In genomic region chr16:4420298-4421054, GRCm38 (mm10) we compare ENCODE assay signal across 8 mouse cellular contexts. TPM values are rescaled to one million over a fixed set of nuclear protein-coding genes. Genes with fewer than 3 reads are reported as not detected.
DNase-seq lines count a peak whose midpoint lies in the region; ATAC-seq and TF ChIP-seq lines count a peak whose summit lies in the region.

Gene Adcy9, minus strand, starts transcription at chr16:4420498.

- H3K36me3 ChIP-seq in forebrain, embryonic 14.5 days (ENCODE audit: control insufficient read depth, insufficient read depth, low read length): no peaks in the 10 kb centered on the region
- no peaks in the 10 kb centered on the region for H3K36me3 ChIP-seq in liver, postnatal 0 days (replicated peaks; ENCODE audit: insufficient read depth, low read length)
- H3K36me3 ChIP-seq in neural tube, embryonic 14.5 days (ENCODE audit: control insufficient read depth, insufficient read depth, low read length): no peaks in the 10 kb centered on the region

- no peaks in the 10 kb centered on the region for H3K27me3 ChIP-seq in forebrain, embryonic 14.5 days (replicated peaks; ENCODE audit: control insufficient read depth, insufficient read depth, low read length)
- no peaks in the 10 kb centered on the region for H3K27me3 ChIP-seq in liver, postnatal 0 days (ENCODE audit: insufficient read depth, low read length)
- H3K27me3 ChIP-seq in neural tube, embryonic 14.5 days (ENCODE audit: control insufficient read depth, insufficient read depth, low read length): no peaks in the 10 kb centered on the region; the same call in 1 of the 2 replicates

- 1% methylated on average over 16 of the region's 64 CpGs for WGBS in forebrain, embryonic 14.5 days
- WGBS in liver, postnatal 0 days (ENCODE audit: insufficient replicate concordance): under 1% methylated on average over 27 of the region's 64 CpGs
- WGBS in neural tube, embryonic 14.5 days: under 1% methylated on average over 14 of the region's 64 CpGs

- no peak for TF ChIP-seq CTCF in liver, postnatal 0 days (IDR thresholded peaks at IDR 0.05; ENCODE audit: low read depth)

- H3K4me2 ChIP-seq in forebrain, embryonic 14.5 days (ENCODE audit: low read length): peak within 1 kb of the TSS; percentile 96
- H3K4me2 ChIP-seq in liver, postnatal 0 days (ENCODE audit: low read depth, low read length): peak within 1 kb of the TSS; percentile 96
- H3K4me2 ChIP-seq in neural tube, embryonic 14.5 days (ENCODE audit: low read depth, low read length): peak within 1 kb of the TSS; percentile 95

- peak within 1 kb of the TSS; percentile 80 for H3K9ac ChIP-seq in forebrain, embryonic 14.5 days (ENCODE audit: low read length)
- peak within 1 kb of the TSS; percentile 72 for H3K9ac ChIP-seq in liver, postnatal 0 days (replicated peaks)
- peak within 1 kb of the TSS; percentile 90 for H3K9ac ChIP-seq in neural tube, embryonic 14.5 days (replicated peaks; ENCODE audit: low read depth, low read length)

- H3K27ac ChIP-seq in forebrain, embryonic 14.5 days (ENCODE audit: low read depth, low read length): peak within 1 kb of the TSS; percentile 70
- peak within 1 kb of the TSS; percentile 80 for H3K27ac ChIP-seq in liver, postnatal 0 days (ENCODE audit: low read depth)
- peak within 1 kb of the TSS; percentile 80 for H3K27ac ChIP-seq in neural tube, embryonic 14.5 days (ENCODE audit: low read depth, low read length)

- intact Hi-C loops in heart, postnatal 10 days (cut with DNase I): loop anchor here (2.0 to 5.0 kb wide), 2 partner anchors 50 to 122 kb away; partner anchors contain the start of gene Srl

- TF ChIP-seq EP300 in liver, postnatal 0 days (IDR thresholded peaks at IDR 0.05; ENCODE audit: low read depth): no peak

- peaks cover 19% of the 10 kb centered on the region for H3K4me1 ChIP-seq in forebrain, embryonic 14.5 days (ENCODE audit: control insufficient read depth, insufficient read depth, low read length)
- peaks cover 22% of the 10 kb centered on the region for H3K4me1 ChIP-seq in liver, postnatal 0 days (ENCODE audit: insufficient read depth)
- H3K4me1 ChIP-seq in neural tube, embryonic 14.5 days (ENCODE audit: control insufficient read depth, insufficient read depth, low read length): peaks cover 20% of the 10 kb centered on the region

- peak within 1 kb of the TSS; percentile 80 for H3K4me3 ChIP-seq in forebrain, embryonic 14.5 days (ENCODE audit: low read depth, low read length)
- peak within 1 kb of the TSS; percentile 66 for H3K4me3 ChIP-seq in liver, postnatal 0 days (ENCODE audit: low read depth, low read length)
- H3K4me3 ChIP-seq in neural tube, embryonic 14.5 days (ENCODE audit: low read depth, low read length): peak within 1 kb of the TSS; percentile 80

- peak; percentile 79 for DNase-seq in ES-CJ7 (ENCODE audit: low read depth, low spot score)
- DNase-seq in forebrain, embryonic 14.5 days (ENCODE audit: low spot score): peak; percentile 92
- peak; percentile 92 to 94 for DNase-seq in heart, postnatal 10 days
- DNase-seq in layer of hippocampus, adult 11-12 months (ENCODE audit: low spot score): peak; percentile 92
- DNase-seq in liver, postnatal 0 days: peak; percentile 88
- DNase-seq in testis, postnatal 10 days (ENCODE audit: low spot score): peak; percentile 94

- no peaks in the 10 kb centered on the region for H3K9me3 ChIP-seq in forebrain, embryonic 14.5 days (replicated peaks; ENCODE audit: control insufficient read depth, low read length)
- no peaks in the 10 kb centered on the region for H3K9me3 ChIP-seq in liver, postnatal 0 days (ENCODE audit: low read length)
- H3K9me3 ChIP-seq in neural tube, embryonic 14.5 days (ENCODE audit: control insufficient read depth, low read length): no peaks in the 10 kb centered on the region

- ATAC-seq in cerebellum, adult (ENCODE audit: insufficient number of reproducible peaks, low FRiP score, low TSS enrichment): peak; percentile 70
- peak; percentile 91 for ATAC-seq in forebrain, embryonic 14.5 days
- peak; percentile 92 for ATAC-seq in liver, postnatal 0 days
- ATAC-seq in neural tube, embryonic 14.5 days (ENCODE audit: low read depth): peak; percentile 89

RNA-seq across cellular contexts. Expression of gene Adcy9, which starts in this region (rescaled TPM):
- 1.8 and 2.4 TPM in 2 replicates for polyA plus RNA-seq in forebrain, embryonic 14.5 days (2014; fragmentation: Nextera tagmentation; extraction: Ambion mirVana)
- total RNA-seq in heart, postnatal 10 days (2021): 10 to 100 TPM; 20.8 to 21.6 TPM
- polyA plus RNA-seq in liver, postnatal 0 days (2015; fragmentation: Nextera tagmentation; extraction: Ambion mirVana): 0.80 and 0.94 TPM in 2 replicates
- polyA plus RNA-seq in neural tube, embryonic 14.5 days (2014; fragmentation: Nextera tagmentation; extraction: Ambion mirVana): 6.4 and 6.7 TPM in 2 replicates

Comparison
In these comparisons a context has a peak if more than half of its experiments do, and no peak if none do; other contexts are left out.
1. Peak in every context shown above with its lines: DNase-seq, ATAC-seq, H3K4me3 ChIP-seq and H3K27ac ChIP-seq.
2. Peak in DNase-seq, ATAC-seq, H3K4me3 ChIP-seq, H3K27ac ChIP-seq, H3K9ac ChIP-seq and H3K4me2 ChIP-seq in liver, postnatal 0 days; RNA of the gene not detected or under 1 TPM.